Mouse (Mus musculus): Measurements from ENCODE around the gene Kdelr3. TPM values are rescaled to one million over a fixed set of nuclear protein-coding genes. Genes with fewer than 3 reads are reported as not detected.

Gene Kdelr3
- total and polyA plus RNA-seq, 3 experiments: 1.9 to 4.1 (median 2.9) TPM

GRCm38 (mm10) chr15:79510425-79510824, 5.8 kb upstream of the Kdelr3 start:
- no peak for DNase-seq

DNA sequence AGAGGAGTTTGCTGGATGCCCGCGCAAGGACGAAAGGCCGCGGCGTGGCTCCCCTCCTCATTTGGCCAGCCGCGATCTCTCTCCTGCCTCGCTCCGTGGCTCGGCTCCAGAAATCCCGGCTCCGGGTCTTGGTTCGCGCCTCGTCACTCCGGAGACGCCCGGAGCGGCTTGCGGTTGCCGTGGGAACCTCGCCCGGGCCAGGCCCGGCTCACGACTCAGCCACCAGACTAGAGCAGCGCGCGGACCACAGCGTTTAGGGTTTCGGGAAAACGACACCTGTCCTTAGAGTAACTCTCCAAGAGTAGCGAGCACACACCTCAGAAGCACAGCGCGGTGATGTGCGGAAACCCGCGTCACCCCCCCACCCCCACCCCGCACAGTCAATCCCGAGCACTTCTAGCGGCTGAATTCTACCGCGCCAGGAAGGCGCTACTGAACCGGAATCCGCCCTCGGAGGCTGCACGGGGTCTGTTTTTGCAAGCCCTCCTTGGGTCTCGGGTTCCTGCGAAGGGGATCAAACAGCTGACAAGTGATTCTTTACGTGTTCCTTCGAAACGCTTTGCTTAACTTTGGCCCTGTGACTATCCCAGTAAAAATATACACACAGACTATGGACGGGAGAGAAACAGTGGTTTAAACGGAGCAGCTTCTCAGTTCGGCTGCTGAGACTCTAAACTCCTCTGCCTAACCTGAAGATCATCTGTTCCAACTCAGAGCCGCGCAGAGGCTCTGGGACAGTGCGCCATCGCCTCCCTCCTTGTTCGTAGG, 4.5 kb upstream of the Kdelr3 start:
- DNase-seq: peak; percentile 91

DNA sequence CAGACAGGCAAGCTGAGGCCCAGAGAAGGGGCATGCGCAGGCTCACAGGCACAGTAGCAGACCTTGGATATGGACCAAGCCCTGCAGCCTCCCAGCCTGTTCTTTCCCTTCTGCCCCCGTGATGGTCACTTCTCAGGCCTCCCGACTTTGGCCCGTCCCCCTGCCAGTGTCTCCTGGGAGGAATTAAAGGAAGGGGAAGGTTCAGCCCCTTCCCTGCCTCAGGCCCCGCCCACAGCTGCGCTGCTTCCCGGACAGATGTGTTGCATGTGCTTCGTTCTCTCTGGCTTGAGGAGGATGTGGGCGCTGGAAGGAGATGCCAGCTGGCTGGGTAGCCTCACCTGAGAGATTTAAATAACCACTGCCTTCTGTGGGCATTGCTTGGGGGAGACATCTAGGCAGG, 2.3 kb upstream of the Kdelr3 start:
- no peak for DNase-seq

GRCm38 (mm10) chr15:79517710-79518109, 1.5 kb downstream of the Kdelr3 start:
- DNase-seq: no peak

- DNase-seq: no peak
Measured at GRCm38 (mm10) chr15:79518571-79518970, 2.4 kb downstream of the Kdelr3 start.

- DNase-seq: no peak
Measured at GRCm38 (mm10) chr15:79519400-79520220, 3.4 kb downstream of the Kdelr3 start.

- DNase-seq: no peak
Measured at GRCm38 (mm10) chr15:79525564-79525963, 9.4 kb downstream of the Kdelr3 start.

- DNase-seq: no peak
Measured at GRCm38 (mm10) chr15:79525979-79526768, 10.0 kb downstream of the Kdelr3 start.

GRCm38 (mm10) chr15:79527192-79527591, 11.0 kb downstream of the Kdelr3 start:
- DNase-seq: no peak

DNA sequence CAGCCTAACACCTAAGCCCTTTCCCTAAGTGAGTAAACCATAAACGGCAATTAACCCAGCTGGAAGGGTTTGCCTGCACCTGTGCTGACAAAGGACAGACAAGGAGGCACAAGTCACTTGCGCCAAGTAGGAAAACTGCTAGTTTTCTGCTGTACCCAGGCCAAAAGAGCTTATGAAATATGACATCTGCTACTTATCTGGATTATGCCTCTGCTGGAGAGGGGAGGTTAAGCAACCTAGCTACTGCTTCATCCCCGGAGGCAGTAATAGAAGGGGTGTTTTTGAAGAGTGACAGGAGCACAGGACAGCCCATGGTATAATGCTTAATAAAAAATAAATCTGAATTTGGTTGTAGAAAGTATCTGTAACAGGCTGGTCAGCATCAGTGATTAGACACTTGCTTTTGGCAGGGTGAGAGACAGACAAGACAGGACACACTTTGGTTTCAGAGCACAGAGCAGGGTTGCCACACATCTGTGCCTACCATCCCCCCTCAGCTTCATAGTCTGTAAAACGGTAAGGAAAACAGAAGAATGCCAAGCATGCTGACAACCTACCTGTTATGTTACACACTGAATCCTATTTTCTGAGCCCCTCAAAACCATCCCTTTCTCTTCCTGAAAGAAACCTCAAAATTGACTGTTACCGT, 11.9 kb downstream of the Kdelr3 start:
- no peak for DNase-seq

DNA sequence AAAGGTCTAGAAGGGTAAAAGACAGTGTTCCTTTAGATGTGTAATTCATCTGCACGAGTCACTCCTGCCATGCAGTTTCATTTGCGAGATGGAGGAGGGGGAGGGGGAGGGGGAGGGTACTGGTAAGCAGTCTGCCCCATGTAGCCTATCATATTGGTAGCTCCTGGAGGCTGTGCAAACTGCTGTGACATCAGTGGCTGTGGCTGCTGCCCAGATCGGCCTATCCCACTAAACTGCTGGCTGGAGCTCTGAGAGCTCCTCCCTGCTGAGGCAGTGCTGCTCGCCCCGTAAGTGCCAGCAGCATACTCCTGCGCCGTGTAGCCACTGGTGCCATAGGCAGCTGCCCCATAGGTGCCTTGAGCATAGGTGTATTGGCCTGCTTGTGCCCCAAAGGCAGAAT, 13.7 kb downstream of the Kdelr3 start:
- DNase-seq: no peak

GRCm38 (mm10) chr15:79533796-79534195, 17.6 kb downstream of the Kdelr3 start:
- DNase-seq: no peak

DNA sequence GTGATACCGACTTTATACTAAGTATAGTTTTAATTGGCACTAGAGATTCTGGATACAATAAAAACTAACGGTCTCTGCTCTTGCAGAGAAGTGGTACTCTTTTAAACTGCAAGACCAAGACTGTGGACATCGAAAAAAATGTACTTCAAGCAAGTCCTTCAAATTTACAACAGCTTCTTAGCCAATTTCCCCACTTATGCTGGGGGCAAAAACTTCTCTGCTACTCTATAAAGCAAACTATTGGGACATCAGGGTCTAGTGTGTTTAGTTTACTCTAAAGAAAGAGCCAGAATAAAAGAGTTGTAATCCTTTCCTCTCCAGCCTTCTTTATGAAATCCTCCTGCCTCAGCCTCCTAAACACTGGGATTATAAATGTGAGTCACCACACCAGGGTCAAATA, 27.8 kb downstream of the Kdelr3 start:
- no peak for DNase-seq

DNA sequence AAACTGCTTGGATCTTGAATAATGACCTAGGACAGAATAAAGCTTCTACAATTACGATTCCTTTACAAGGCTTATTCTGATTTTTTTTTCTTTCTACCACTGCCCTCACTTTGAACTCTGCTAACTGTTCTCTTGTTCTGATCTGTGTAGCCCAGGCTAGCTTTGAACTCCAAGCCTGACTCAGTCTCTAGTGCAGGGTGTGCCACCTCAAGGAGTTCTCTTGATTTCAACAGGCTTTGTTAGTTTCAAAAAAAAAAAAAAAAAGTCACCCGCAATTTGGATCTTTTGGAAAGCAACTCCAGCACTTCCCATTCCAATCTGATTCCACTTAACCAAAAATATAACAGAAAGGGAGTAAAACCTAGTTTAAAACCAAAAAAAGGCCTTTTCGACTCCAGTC, 29.3 kb downstream of the Kdelr3 start:
- DNase-seq: no peak

DNA sequence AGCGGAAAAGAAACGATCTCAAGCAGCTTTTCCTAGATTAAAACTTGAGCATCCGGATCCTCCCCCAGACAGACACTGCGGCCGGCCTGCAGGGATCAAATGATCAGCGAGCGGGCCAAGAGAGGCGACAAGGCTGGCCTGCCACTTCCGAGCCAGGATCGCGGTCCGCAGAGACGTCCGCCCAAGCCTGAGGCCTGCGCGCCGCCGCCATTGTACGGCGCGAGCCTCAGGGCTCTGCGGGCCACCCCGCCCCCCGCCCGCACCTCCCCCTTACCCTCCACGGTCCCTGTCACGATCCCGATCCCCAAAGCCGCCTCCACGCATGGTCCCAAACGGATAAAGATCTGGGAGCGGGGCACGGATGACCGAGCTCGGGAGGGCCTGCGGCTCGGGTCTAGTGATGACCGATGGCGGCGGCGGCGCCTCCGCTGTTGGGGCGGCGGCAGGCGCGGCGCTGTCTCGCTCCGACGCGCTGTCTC, 29.7 kb downstream of the Kdelr3 start:
- peak; percentile 88 for DNase-seq

- peak; percentile 98 for DNase-seq
Measured at GRCm38 (mm10) chr15:79546410-79547288, 30.4 kb downstream of the Kdelr3 start, which contains the start of gene Ddx17. Ddx17 (minus strand) TSS chr15:79546741.

DNA sequence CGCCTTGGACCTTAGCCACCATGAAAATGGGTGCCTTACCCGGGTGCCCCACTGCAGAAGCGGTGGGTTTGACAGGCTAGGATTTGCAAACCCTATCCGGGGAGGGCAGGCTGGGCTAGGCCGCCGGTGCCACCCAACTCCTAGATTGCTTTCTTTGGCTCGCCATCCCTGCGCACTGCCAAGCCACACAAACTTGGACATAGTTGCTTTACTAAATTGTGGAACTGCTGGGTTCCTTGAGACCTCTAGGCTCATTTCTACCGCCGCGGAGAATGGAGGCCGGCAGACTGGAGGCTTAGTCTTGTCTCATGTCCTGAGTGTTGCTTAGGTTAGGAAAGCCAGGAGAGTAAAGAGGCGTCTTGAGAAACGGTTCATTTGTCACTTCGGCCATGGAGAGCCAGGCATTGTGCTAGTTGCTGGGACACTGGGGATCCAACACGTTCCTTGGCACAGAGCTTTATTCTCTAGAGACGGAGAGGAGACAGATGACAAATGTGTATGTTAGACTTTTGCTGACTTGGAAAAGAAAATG, 31.1 kb downstream of the Kdelr3 start:
- DNase-seq: no peak

DNA sequence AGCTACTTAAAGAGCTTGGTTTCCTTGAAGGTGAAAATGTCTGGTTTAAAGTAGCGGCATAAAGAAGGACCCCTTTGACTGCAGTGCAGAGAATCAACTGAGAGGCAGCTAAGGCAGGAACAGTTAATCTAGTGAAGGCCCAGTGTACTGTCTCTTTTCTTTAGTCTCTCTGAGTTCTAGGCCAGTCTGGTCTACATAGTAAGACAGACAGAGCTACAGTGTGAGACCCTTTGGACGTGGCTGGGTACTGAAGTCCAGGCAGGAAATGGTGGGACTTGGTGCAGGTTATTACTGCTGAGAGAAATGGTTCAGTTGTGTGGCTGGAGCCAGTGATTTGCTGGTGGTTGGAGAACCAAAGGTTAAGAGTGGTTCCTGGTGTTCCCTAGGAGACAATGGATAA, 32.0 kb downstream of the Kdelr3 start:
- DNase-seq: no peak

GRCm38 (mm10) chr15:79552566-79552965, 36.4 kb downstream of the Kdelr3 start:
- DNase-seq: no peak

- DNase-seq: no peak
Measured at GRCm38 (mm10) chr15:79559649-79560048, 43.4 kb downstream of the Kdelr3 start.

Data from adrenal gland, adult 2 months (tissue).